Mouse (Mus musculus): Measurements from ENCODE around the gene Mei1. TPM values are rescaled to one million over a fixed set of nuclear protein-coding genes. Genes with fewer than 3 reads are reported as not detected.

The Mei1 gene
- polyA plus RNA-seq, 1 experiment = 0.01 TPM

DNA sequence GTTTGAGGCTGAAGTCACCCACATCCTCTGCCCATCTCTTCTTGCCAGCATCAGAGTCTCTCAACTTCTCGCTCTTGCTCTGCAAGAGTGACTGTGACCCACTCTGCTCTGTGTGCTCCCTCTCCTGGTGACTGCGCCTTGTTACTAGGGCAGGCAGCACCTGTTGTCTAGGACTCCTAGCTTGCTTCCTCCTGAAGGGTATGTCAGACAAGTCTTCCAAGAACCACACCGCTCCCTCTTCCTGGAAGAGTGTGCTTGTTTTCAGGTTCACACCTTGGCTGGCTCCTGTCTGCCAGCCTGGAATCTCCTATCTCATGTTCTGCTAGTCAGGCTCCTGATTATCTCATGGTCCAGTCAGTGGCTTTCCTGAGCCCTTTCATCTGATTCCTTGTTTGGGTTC lies 70.6 kb downstream of the Mei1 start:
- Histone ChIP-seq H3K36me3 (ENCODE audit: control insufficient read depth, insufficient read depth) (peaks cover 38% of the 10 kb centered on the region), H3K4me2 (ENCODE audit: low read depth) (no peak overlapping the region), H3K79me2 (ENCODE audit: control insufficient read depth, insufficient read depth) (no peaks in the 10 kb centered on the region), H3K27me3 (ENCODE audit: control insufficient read depth, insufficient read depth, insufficient read length) (no peaks in the 10 kb centered on the region), H3K4me3 (no peak overlapping the region), H3ac (ENCODE audit: control insufficient read depth, insufficient read length) (no peak overlapping the region)
- TF ChIP-seq MYOD1 (IDR thresholded peaks at IDR 0.05; ENCODE audit: control insufficient read depth in 1 of 3, insufficient read length in 2 of 3, low read depth in 2 of 3) (peak in 2 of 3 experiments; percentile 44 to 78), USF1 (IDR thresholded peaks at IDR 0.05; ENCODE audit: low read depth) (no peak), TCF3 (IDR thresholded peaks at IDR 0.05; ENCODE audit: insufficient read length, low read depth) (no peak), REST (IDR thresholded peaks at IDR 0.05; ENCODE audit: insufficient read depth, insufficient read length) (no peak), TCF12 (IDR thresholded peaks at IDR 0.05; ENCODE audit: insufficient read depth, poor library complexity, severe bottlenecking) (no peak), E2F4 (IDR thresholded peaks at IDR 0.05; ENCODE audit: insufficient read depth) (no peak), MAX (IDR thresholded peaks at IDR 0.05; ENCODE audit: low read depth) (no peak), SRF (IDR thresholded peaks at IDR 0.05; ENCODE audit: control insufficient read depth, insufficient read length, low read depth) (no peak), MYOG (IDR thresholded peaks at IDR 0.05; ENCODE audit: control insufficient read depth in 1 of 3, insufficient read depth in 1 of 3, insufficient read length in 2 of 3, low read depth in 2 of 3) (peak in 1 of 3 experiments; percentile 66), CEBPB (IDR thresholded peaks at IDR 0.05; ENCODE audit: insufficient read depth, poor library complexity, severe bottlenecking) (no peak)

DNA sequence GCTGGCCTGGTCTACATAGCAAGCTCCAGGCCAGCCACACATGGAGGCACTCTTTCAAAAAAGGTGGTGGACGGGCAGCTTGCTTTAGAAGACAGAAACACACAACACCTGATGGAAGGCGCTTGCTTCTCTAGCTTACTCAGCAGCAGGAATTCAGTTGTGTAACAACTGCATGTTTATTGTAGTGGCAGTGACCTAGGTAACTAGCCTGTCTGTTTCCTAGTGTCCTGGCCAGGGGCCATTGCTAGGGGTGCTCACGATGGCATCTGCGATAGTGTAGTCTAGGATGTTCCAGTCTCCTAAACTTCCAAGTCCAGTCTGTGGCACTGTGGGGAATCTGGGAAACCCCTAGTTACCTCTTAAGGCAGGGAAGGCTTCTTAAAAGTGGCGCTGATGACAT lies 74.4 kb downstream of the Mei1 start:
- H3K4me2 ChIP-seq (ENCODE audit: low read depth) = peak overlapping the region; percentile 12
- peaks cover 32% of the 10 kb centered on the region for H3K36me3 ChIP-seq (ENCODE audit: control insufficient read depth, insufficient read depth)
- H3K79me2 ChIP-seq (ENCODE audit: control insufficient read depth, insufficient read depth) = peaks cover 14% of the 10 kb centered on the region
- H3K4me3 ChIP-seq = no peak overlapping the region
- no peak overlapping the region for H3ac ChIP-seq (ENCODE audit: control insufficient read depth, insufficient read length)
- TF ChIP-seq SRF (IDR thresholded peaks at IDR 0.05; ENCODE audit: control insufficient read depth, insufficient read length, low read depth) = no peak
- TF ChIP-seq USF1 (IDR thresholded peaks at IDR 0.05; ENCODE audit: low read depth) = no peak
- no peak for TF ChIP-seq CEBPB (IDR thresholded peaks at IDR 0.05; ENCODE audit: insufficient read depth, poor library complexity, severe bottlenecking)
- TF ChIP-seq TCF3 (IDR thresholded peaks at IDR 0.05; ENCODE audit: insufficient read length, low read depth) = no peak
- no peak for TF ChIP-seq TCF12 (IDR thresholded peaks at IDR 0.05; ENCODE audit: insufficient read depth, poor library complexity, severe bottlenecking)
- TF ChIP-seq MYOG (IDR thresholded peaks at IDR 0.05; ENCODE audit: control insufficient read depth in 1 of 3, insufficient read depth in 1 of 3, insufficient read length in 2 of 3, low read depth in 2 of 3) = no peak
- no peak for TF ChIP-seq MAX (IDR thresholded peaks at IDR 0.05; ENCODE audit: low read depth)
- TF ChIP-seq POLR2AphosphoS2 (IDR thresholded peaks at IDR 0.05; ENCODE audit: insufficient read length, low read depth) = no peak
- no peak for TF ChIP-seq MYOD1 (IDR thresholded peaks at IDR 0.05; ENCODE audit: control insufficient read depth in 1 of 3, insufficient read length in 2 of 3, low read depth in 2 of 3)
- no peak for TF ChIP-seq REST (IDR thresholded peaks at IDR 0.05; ENCODE audit: insufficient read depth, insufficient read length)
- TF ChIP-seq E2F4 (IDR thresholded peaks at IDR 0.05; ENCODE audit: insufficient read depth) = no peak
- TF ChIP-seq POLR2A (IDR thresholded peaks at IDR 0.05; ENCODE audit: insufficient read length, low read depth) = no peak
- H3K27me3 ChIP-seq (ENCODE audit: control insufficient read depth, insufficient read depth, insufficient read length) = no peaks in the 10 kb centered on the region

DNA sequence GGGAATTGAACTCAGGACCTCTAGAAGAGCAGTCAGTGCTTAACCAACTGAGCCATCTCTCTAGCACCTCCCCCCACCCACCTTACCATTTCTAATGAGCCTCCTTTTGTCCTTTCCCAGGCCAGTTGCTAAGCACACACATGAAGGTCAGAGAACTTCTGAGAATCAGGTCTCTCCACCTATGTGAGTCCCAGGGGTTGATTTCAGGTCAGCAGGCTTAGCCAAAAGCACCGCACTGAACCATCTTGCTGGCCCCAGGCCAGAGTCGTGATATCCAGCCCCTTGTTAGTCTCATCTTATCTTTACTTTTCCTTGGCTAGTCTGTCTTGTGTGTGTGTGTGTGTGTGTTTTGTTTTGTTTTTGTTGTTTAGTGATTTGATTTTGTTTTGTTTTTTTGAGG lies 75.6 kb downstream of the Mei1 start:
- H3K79me2 ChIP-seq (ENCODE audit: control insufficient read depth, insufficient read depth) = peaks cover 27% of the 10 kb centered on the region
- H3K4me3 ChIP-seq = no peak overlapping the region
- H3K4me2 ChIP-seq (ENCODE audit: low read depth) = peak overlapping the region; percentile 89
- peaks cover 29% of the 10 kb centered on the region for H3K36me3 ChIP-seq (ENCODE audit: control insufficient read depth, insufficient read depth)
- TF ChIP-seq E2F4 (IDR thresholded peaks at IDR 0.05; ENCODE audit: insufficient read depth) (no peak), TCF3 (IDR thresholded peaks at IDR 0.05; ENCODE audit: insufficient read length, low read depth) (no peak), CEBPB (IDR thresholded peaks at IDR 0.05; ENCODE audit: insufficient read depth, poor library complexity, severe bottlenecking) (no peak)
- H3K27me3 ChIP-seq (ENCODE audit: control insufficient read depth, insufficient read depth, insufficient read length) = no peaks in the 10 kb centered on the region
- H3ac ChIP-seq (ENCODE audit: control insufficient read depth, insufficient read length) = no peak overlapping the region

DNA sequence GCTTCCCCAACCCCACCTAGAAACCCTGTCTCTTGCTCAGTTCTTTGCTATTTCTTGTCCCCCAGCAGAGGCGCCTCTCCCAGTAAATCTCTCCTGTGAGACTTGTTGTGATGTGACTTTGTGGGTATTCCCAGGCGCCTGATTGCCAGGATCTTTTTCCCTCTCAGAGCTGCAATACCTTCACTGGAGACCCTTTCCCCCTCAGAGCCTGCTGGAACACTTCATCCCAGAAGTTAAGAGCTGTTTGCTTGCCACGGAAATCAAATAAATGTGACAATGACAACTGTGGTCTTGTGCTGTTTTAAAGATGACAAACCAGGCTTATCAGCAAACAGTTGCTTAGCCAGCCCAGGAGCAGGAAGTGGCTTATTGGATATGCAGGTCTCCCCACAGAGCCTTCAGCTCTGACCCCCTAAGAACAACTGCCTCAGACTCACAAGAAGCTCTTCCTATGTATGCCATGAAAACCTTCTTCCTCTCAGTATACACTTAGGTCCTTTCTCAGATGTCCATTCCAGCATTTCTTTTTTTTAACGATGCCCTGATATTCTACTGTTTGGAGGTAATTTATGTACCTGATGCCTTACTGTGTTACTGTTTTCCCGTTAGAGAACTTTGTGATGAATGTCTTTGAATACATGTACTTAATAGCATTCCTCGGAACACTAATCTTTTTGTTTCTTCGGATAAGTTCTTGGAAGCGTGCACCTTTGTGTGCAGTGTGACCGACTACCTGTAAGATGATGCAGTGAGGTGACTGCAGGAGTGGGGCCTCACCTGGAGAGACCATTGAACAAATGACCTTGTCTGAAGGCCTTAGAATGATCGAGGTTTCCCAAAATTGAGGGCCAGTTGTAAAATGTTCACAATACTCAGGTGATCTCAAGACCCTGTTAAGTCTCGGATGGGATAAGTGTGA lies 76.3 kb downstream of the Mei1 start:
- Histone ChIP-seq H3K4me2 (ENCODE audit: low read depth) (peak overlapping the region; percentile 89), H3ac (ENCODE audit: control insufficient read depth, insufficient read length) (no peak overlapping the region), H3K36me3 (ENCODE audit: control insufficient read depth, insufficient read depth) (peaks cover 28% of the 10 kb centered on the region), H3K4me3 (peak overlapping the region; percentile 67), H3K27me3 (ENCODE audit: control insufficient read depth, insufficient read depth, insufficient read length) (no peaks in the 10 kb centered on the region), H3K79me2 (ENCODE audit: control insufficient read depth, insufficient read depth) (peaks cover 34% of the 10 kb centered on the region)
- TF ChIP-seq TCF12 (IDR thresholded peaks at IDR 0.05; ENCODE audit: insufficient read depth, poor library complexity, severe bottlenecking) (no peak), CEBPB (IDR thresholded peaks at IDR 0.05; ENCODE audit: insufficient read depth, poor library complexity, severe bottlenecking) (no peak), SRF (IDR thresholded peaks at IDR 0.05; ENCODE audit: control insufficient read depth, insufficient read length, low read depth) (no peak), MAX (IDR thresholded peaks at IDR 0.05; ENCODE audit: low read depth) (no peak), TCF3 (IDR thresholded peaks at IDR 0.05; ENCODE audit: insufficient read length, low read depth) (no peak), MYOG (IDR thresholded peaks at IDR 0.05; ENCODE audit: control insufficient read depth in 1 of 3, insufficient read depth in 1 of 3, insufficient read length in 2 of 3, low read depth in 2 of 3) (peak in 2 of 3 experiments; percentile 3 to 47), MYOD1 (IDR thresholded peaks at IDR 0.05; ENCODE audit: control insufficient read depth in 1 of 3, insufficient read length in 2 of 3, low read depth in 2 of 3) (peak in 1 of 3 experiments; percentile 34)

All from myocyte (in vitro differentiated cells).